Mouse (Mus musculus): ENCODE measurements at regions not wholly inside any gene's neighbourhood (a gene's known extent, or its start where the extent isn't known, plus 50 kb on each side); places are given as distances from the start of the nearest gene placed in this dataset.

- Histone ChIP-seq H3K9me3 (replicated peaks) (no peaks in the 10 kb centered on the region), H3K4me2 (no peak overlapping the region), H3K36me3 (replicated peaks) (no peaks in the 10 kb centered on the region), H3K27ac (replicated peaks) (no peak overlapping the region), H3K27me3 (no peaks in the 10 kb centered on the region), H3K9ac (no peak overlapping the region), H3K4me1 (replicated peaks) (no peaks in the 10 kb centered on the region), H3K4me3 (replicated peaks) (no peak overlapping the region)
- WGBS (ENCODE audit: insufficient replicate concordance): 47% methylated on average over 2 of the region's 2 CpGs
- no peak for ATAC-seq (ENCODE audit: insufficient read depth)
These were observed 587.5 kb downstream of the Bcl11a start for GRCm38 (mm10) chr11:24665310-24665709.

- 49% methylated on average over 4 of the region's 4 CpGs for WGBS (ENCODE audit: insufficient replicate concordance)
- Histone ChIP-seq H3K27me3 (no peaks in the 10 kb centered on the region), H3K4me3 (replicated peaks) (no peak overlapping the region), H3K4me2 (no peak overlapping the region), H3K9ac (no peak overlapping the region), H3K36me3 (replicated peaks) (no peaks in the 10 kb centered on the region), H3K27ac (replicated peaks) (no peak overlapping the region), H3K9me3 (replicated peaks) (no peaks in the 10 kb centered on the region), H3K4me1 (replicated peaks) (no peaks in the 10 kb centered on the region)
- no peak for ATAC-seq (ENCODE audit: insufficient read depth)
These were observed 593.8 kb downstream of the Bcl11a start for GRCm38 (mm10) chr11:24671662-24672061.

GRCm38 (mm10) chr11:24673248-24674207, 595.7 kb downstream of the Bcl11a start:
- WGBS (ENCODE audit: insufficient replicate concordance): 43% methylated on average over 7 of the region's 7 CpGs
- Histone ChIP-seq H3K36me3 (replicated peaks) (no peaks in the 10 kb centered on the region), H3K9me3 (replicated peaks) (no peaks in the 10 kb centered on the region), H3K27ac (replicated peaks) (no peak overlapping the region), H3K9ac (no peak overlapping the region), H3K4me2 (no peak overlapping the region), H3K27me3 (no peaks in the 10 kb centered on the region), H3K4me3 (replicated peaks) (no peak overlapping the region), H3K4me1 (replicated peaks) (no peaks in the 10 kb centered on the region)
- ATAC-seq (ENCODE audit: insufficient read depth): no peak

DNA sequence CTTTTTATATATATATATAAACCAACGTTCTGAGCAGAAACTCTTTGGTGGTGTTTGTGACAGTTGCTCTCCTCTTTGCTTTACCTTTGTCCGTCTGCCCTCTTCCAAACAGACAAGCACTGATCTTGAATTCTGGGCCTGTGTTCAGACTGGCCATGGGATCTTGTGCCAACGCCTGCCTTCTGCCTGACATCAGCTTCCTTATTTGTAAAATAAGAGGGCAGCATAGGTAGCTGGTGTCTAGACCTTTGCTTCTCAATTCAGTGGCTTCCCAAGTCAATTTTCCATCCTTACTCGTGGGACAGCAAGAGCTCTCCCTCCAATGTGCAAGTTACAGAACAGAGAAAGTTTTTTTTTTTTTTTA, 596.3 kb downstream of the Bcl11a start:
- Histone ChIP-seq H3K4me3 (replicated peaks) (no peak overlapping the region), H3K36me3 (replicated peaks) (no peaks in the 10 kb centered on the region), H3K9ac (no peak overlapping the region), H3K27ac (replicated peaks) (no peak overlapping the region), H3K9me3 (replicated peaks) (no peaks in the 10 kb centered on the region), H3K4me2 (no peak overlapping the region), H3K4me1 (replicated peaks) (no peaks in the 10 kb centered on the region), H3K27me3 (no peaks in the 10 kb centered on the region)
- ATAC-seq (ENCODE audit: insufficient read depth): no peak
- WGBS (ENCODE audit: insufficient replicate concordance): 51% methylated on average over 4 of the region's 4 CpGs

DNA sequence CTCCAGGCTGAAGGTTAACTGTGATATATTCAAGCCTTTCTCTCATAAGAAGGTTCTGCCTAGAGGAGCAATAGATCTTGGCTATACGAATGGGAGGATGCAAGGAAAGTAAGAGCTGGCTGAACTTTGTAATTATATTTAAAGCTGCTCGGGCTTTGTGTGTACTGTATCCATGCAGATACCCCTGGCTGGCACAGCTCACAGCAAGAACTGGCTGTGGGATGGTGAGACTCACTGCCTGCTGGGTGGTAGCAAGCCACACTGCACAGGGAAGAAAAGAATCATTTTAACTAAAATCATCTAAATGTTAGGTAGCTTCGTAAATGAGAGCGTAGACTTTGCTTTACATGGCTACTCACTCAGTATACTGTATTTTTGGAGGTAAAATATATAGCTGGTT, 599.2 kb downstream of the Bcl11a start:
- Histone ChIP-seq H3K27ac (replicated peaks) (no peak overlapping the region), H3K36me3 (replicated peaks) (no peaks in the 10 kb centered on the region), H3K4me3 (replicated peaks) (no peak overlapping the region), H3K9ac (no peak overlapping the region), H3K4me2 (no peak overlapping the region), H3K4me1 (replicated peaks) (no peaks in the 10 kb centered on the region), H3K27me3 (no peaks in the 10 kb centered on the region), H3K9me3 (replicated peaks) (no peaks in the 10 kb centered on the region)
- WGBS (ENCODE audit: insufficient replicate concordance): 70% methylated on average over 4 of the region's 4 CpGs
- no peak for ATAC-seq (ENCODE audit: insufficient read depth)

DNA sequence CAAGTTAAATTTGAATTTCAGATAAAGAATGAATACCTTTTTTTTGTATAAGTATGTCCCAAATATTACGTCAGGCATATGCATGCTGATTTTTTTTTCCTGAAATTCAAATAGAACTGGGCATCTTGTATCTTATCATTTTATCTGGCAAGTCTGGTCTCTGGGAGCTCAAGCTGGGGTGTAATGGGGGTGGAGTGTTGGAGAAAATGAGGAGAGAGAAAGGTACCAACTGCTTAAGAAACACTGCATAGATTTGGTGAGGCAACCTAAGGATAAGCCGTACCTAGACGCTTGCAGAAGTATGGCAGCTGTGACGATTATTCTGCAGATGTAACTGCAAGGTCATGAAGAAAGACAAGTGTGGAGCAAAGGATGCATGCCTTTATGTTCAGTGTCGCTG, 601.7 kb downstream of the Bcl11a start:
- no peak overlapping the region for H3K4me3 ChIP-seq (replicated peaks)
- no peaks in the 10 kb centered on the region for H3K9me3 ChIP-seq (replicated peaks)
- H3K4me1 ChIP-seq (replicated peaks): no peaks in the 10 kb centered on the region
- no peak overlapping the region for H3K9ac ChIP-seq
- WGBS (ENCODE audit: insufficient replicate concordance): 72% methylated on average over 5 of the region's 5 CpGs
- H3K27me3 ChIP-seq: no peaks in the 10 kb centered on the region
- no peak overlapping the region for H3K27ac ChIP-seq (replicated peaks)
- H3K4me2 ChIP-seq: no peak overlapping the region
- ATAC-seq (ENCODE audit: insufficient read depth): no peak
- H3K36me3 ChIP-seq (replicated peaks): no peaks in the 10 kb centered on the region

DNA sequence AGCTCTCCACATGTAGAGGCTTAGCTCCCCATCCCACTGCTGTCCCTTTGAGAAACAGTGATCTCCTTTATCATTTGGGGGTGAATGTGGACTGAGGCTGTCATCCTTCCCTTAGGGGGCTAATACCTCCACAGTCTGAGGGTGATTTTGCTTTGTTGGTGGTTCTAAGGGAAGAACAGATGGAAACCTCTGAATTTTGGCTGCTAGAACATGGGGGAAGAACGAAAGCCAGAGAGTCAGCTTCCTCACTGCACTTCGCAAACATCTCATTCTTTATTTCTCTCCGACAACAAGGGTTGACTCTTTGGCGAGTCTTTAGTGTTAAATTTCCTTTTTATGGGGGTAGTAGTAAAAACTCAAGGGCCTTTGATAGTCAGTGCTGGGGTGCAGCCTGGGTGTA, 604.6 kb downstream of the Bcl11a start:
- no peak for ATAC-seq (ENCODE audit: insufficient read depth)
- Histone ChIP-seq H3K4me3 (replicated peaks) (no peak overlapping the region), H3K4me2 (no peak overlapping the region), H3K27me3 (no peaks in the 10 kb centered on the region), H3K4me1 (replicated peaks) (no peaks in the 10 kb centered on the region), H3K9me3 (replicated peaks) (no peaks in the 10 kb centered on the region), H3K9ac (no peak overlapping the region), H3K27ac (replicated peaks) (no peak overlapping the region), H3K36me3 (replicated peaks) (no peaks in the 10 kb centered on the region)
- WGBS (ENCODE audit: insufficient replicate concordance): 56% methylated on average over 4 of the region's 4 CpGs

- no peaks in the 10 kb centered on the region for H3K36me3 ChIP-seq (replicated peaks)
- no peak overlapping the region for H3K4me3 ChIP-seq (replicated peaks)
- WGBS (ENCODE audit: insufficient replicate concordance): 61% methylated on average over 16 of the region's 16 CpGs
- no peaks in the 10 kb centered on the region for H3K9me3 ChIP-seq (replicated peaks)
- no peak overlapping the region for H3K4me2 ChIP-seq
- H3K9ac ChIP-seq: no peak overlapping the region
- H3K27me3 ChIP-seq: no peaks in the 10 kb centered on the region
- ATAC-seq (ENCODE audit: insufficient read depth): no peak
- no peak overlapping the region for H3K27ac ChIP-seq (replicated peaks)
- no peaks in the 10 kb centered on the region for H3K4me1 ChIP-seq (replicated peaks)
These were observed 608.0 kb downstream of the Bcl11a start for GRCm38 (mm10) chr11:24685545-24686467.

DNA sequence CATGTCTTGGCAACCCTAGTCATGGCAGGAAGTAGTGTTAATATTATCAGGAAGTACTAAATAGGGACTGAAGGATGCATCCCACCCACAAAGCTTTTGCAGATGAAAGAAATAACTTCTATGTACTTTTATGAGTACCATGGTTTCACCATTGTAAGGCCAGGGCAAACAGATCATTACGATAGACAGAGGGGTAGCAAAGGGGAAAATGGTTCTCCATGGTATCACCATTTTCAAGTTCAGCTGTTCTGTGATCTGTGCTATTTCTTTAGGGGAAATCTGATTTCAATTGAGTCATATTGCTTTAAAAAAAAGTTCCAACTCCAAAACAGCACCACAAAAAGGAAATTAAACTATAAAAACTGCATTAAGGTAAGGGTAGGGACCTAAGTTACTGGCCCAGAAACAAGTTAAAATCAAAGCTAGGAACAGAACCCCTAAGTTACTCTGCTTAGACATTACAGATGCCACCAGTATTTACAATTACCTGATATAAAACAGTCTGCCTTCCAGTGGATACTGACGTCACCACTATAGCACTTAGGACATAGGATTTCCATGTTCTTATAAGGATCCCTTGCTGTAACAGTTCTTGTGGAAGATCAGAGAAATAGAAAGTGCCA, 610.4 kb downstream of the Bcl11a start:
- Histone ChIP-seq H3K4me3 (replicated peaks) (no peak overlapping the region), H3K9ac (no peak overlapping the region), H3K27ac (replicated peaks) (no peak overlapping the region), H3K4me1 (replicated peaks) (no peaks in the 10 kb centered on the region), H3K9me3 (replicated peaks) (no peaks in the 10 kb centered on the region), H3K4me2 (no peak overlapping the region), H3K27me3 (no peaks in the 10 kb centered on the region), H3K36me3 (replicated peaks) (no peaks in the 10 kb centered on the region)
- no peak for ATAC-seq (ENCODE audit: insufficient read depth)
- WGBS (ENCODE audit: insufficient replicate concordance): 58% methylated on average over 2 of the region's 2 CpGs

- WGBS (ENCODE audit: insufficient replicate concordance): 38% methylated on average over 7 of the region's 7 CpGs
- H3K4me3 ChIP-seq (replicated peaks): no peak overlapping the region
- H3K27me3 ChIP-seq: no peaks in the 10 kb centered on the region
- H3K27ac ChIP-seq (replicated peaks): no peak overlapping the region
- no peak overlapping the region for H3K9ac ChIP-seq
- no peaks in the 10 kb centered on the region for H3K9me3 ChIP-seq (replicated peaks)
- no peak overlapping the region for H3K4me2 ChIP-seq
- H3K36me3 ChIP-seq (replicated peaks): no peaks in the 10 kb centered on the region
- no peaks in the 10 kb centered on the region for H3K4me1 ChIP-seq (replicated peaks)
- no peak for ATAC-seq (ENCODE audit: insufficient read depth)
These were observed 612.0 kb downstream of the Bcl11a start for GRCm38 (mm10) chr11:24689807-24690333.

- no peaks in the 10 kb centered on the region for H3K27me3 ChIP-seq
- ATAC-seq (ENCODE audit: insufficient read depth): no peak
- no peaks in the 10 kb centered on the region for H3K36me3 ChIP-seq (replicated peaks)
- H3K9me3 ChIP-seq (replicated peaks): no peaks in the 10 kb centered on the region
- H3K4me1 ChIP-seq (replicated peaks): no peaks in the 10 kb centered on the region
- H3K4me2 ChIP-seq: no peak overlapping the region
- no peak overlapping the region for H3K27ac ChIP-seq (replicated peaks)
- H3K9ac ChIP-seq: no peak overlapping the region
- no peak overlapping the region for H3K4me3 ChIP-seq (replicated peaks)
- 58% methylated on average over 6 of the region's 6 CpGs for WGBS (ENCODE audit: insufficient replicate concordance)
These were observed 616.1 kb downstream of the Bcl11a start for GRCm38 (mm10) chr11:24693926-24694325.

Measured in liver, embryonic 15.5 days (tissue).